Mouse (Mus musculus): Measurements from ENCODE around the gene Gpbar1. TPM values are rescaled to one million over a fixed set of nuclear protein-coding genes. Genes with fewer than 3 reads are reported as not detected.
A peak's percentile ranks its signal among the peaks of the same experiment; 100 is the strongest.
"Not testable (repeated sequence)": the region's sequence is repeated elsewhere in the genome, so short reads cannot be mapped to it uniquely, and the experiment has no call there.

The Gpbar1 gene
- total RNA-seq, 2 experiments from 2014 or later: not detected

- not testable (repeated sequence) for H3K4me3 ChIP-seq; DNase-seq (ENCODE audit: low spot score in 2 of 2); H3K27ac ChIP-seq
- peak; percentile 56 for TF ChIP-seq CTCF (conservative IDR thresholded peaks at IDR 0.05)
Measured at GRCm38 (mm10) chr1:74326916-74327315, 48.6 kb downstream of the Gpbar1 start.

Other genes starting within 250 kb of the Gpbar1 start
- gene Tns1, start 154.1 kb upstream of the Gpbar1 start, total RNA-seq (2021): 10 to 100 TPM; 41.3 to 43.3 TPM
- under 1 TPM in 1 of 2 experiments, not detected in 1; 0.25 TPM for gene Rufy4, start 153.0 kb upstream of the Gpbar1 start, total RNA-seq (2021)
- gene Cxcr2, start 124.6 kb upstream of the Gpbar1 start, total RNA-seq (2021): not detected
- not detected for gene Cxcr1, start 83.9 kb upstream of the Gpbar1 start, total RNA-seq (2021)
- 100 to 1,000 TPM; 393 to 396 TPM for gene Arpc2, start 42.5 kb upstream of the Gpbar1 start, total RNA-seq (2021)
- gene Aamp, start 6.2 kb downstream of the Gpbar1 start, total RNA-seq (2021): 100 to 1,000 TPM; 153 to 155 TPM
- gene Pnkd, start 6.4 kb downstream of the Gpbar1 start, total RNA-seq (2021): 100 to 1,000 TPM; 171 to 185 TPM
- 10 to 100 TPM; 23.3 to 23.9 TPM for gene Tmbim1, start 27.1 kb downstream of the Gpbar1 start, total RNA-seq (2021)
- gene Catip, start 83.6 kb downstream of the Gpbar1 start, total RNA-seq (2021): 1 to 10 TPM; 1.1 to 1.8 TPM
- gene Slc11a1, start 96.6 kb downstream of the Gpbar1 start, total RNA-seq (2021): 1 to 10 TPM; 3.1 to 3.9 TPM
- 10 to 100 TPM; 26.4 to 28.8 TPM for gene Ctdsp1, start 113.0 kb downstream of the Gpbar1 start, total RNA-seq (2021)
- under 1 TPM; 0.49 to 0.72 TPM for gene Vil1, start 130.8 kb downstream of the Gpbar1 start, total RNA-seq (2021)
- gene Cnot9, start 227.5 kb downstream of the Gpbar1 start, total RNA-seq (2021): 10 to 100 TPM; 21.9 to 24.0 TPM